Mouse (Mus musculus) gonadal fat pad, adult 2 months (tissue): Measurements from ENCODE around the gene Ccdc93. TPM values are rescaled to one million over a fixed set of nuclear protein-coding genes. Genes with fewer than 3 reads are reported as not detected.

Source experiments
- DNase-seq: peaks from one replicate; pipeline ENCODE4 v3.0.0-alpha.2; 2012; ENCODE audit warnings: low read depth
- polyA plus RNA-seq: library from polyadenylated mRNA; depleted of rRNA; stranded (reverse); fragments of >200 nt; gene quantifications from 2 replicates; pipeline ENCODE4 v1.2.3, GENCODE M21; 2012

The Ccdc93 gene
- polyA plus RNA-seq, 1 experiment = 7.1 TPM

- no peak for DNase-seq
These were observed 16.4 kb downstream of the Ccdc93 start for GRCm38 (mm10) chr1:121447216-121447615.

- no peak for DNase-seq
These were observed 17.3 kb downstream of the Ccdc93 start for GRCm38 (mm10) chr1:121448166-121448565.

GRCm38 (mm10) chr1:121451009-121451408 is 20.2 kb downstream of the Ccdc93 start:
- no peak for DNase-seq

GRCm38 (mm10) chr1:121452498-121452897 is 21.6 kb downstream of the Ccdc93 start:
- no peak for DNase-seq

DNA sequence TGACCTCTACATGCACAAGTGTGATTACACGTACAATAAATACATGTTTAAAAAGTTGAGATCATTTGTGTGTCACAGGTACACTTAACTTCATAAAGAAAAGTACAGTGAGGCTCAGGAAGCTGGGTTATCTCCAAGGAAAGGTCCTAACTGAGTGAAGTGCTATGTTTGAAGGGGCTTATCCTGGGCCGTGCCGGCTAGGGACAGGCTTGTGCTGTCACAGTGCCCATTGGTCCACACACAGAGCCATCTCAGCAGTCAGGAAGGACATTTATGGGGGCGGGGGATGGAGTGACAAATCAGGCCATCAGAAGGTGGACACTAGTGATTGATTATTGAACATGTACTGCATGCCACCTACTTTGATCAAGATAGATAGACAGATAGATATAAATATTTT is 22.2 kb downstream of the Ccdc93 start:
- DNase-seq = no peak

DNA sequence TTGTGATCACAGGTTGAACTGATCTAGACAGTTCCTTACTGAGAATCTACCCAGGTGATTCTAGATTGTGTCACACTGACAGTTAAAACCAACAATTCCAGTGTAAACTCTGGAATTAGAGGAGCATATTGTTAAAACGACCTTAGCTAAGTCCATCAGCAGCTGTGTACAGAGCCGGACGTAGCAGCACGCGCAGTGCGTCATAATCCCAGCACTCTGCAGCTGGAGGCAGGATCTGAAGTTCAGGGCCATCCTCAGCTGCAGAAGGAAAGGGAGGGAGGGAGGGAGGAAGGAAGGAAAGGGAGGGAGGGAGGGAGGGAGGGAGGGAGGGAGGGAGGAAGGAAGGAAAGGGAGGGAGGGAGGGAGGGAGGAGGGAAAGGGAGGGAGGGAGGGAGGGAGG is 24.1 kb downstream of the Ccdc93 start:
- no peak for DNase-seq

GRCm38 (mm10) chr1:121460077-121460476 is 29.2 kb downstream of the Ccdc93 start:
- no peak for DNase-seq

DNA sequence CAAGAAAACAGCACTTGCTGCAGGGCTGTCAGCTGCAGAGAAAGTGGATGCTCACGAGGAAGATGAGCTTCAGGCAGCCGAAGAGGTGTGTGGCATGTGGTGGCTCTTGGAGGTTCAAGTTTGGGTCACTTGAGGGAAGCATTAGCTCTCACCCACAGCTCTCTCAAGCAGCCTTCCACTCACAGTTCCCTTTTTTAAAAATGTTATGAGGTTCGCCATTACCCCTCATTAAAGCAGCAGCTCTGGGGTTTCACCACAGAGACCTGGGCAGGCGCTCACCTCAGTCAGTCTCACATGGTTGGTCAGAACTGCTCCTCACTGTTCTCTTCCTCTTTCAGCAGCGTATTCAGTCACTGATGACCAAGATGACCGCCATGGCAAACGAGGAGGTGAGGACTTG is 31.0 kb downstream of the Ccdc93 start:
- no peak for DNase-seq

GRCm38 (mm10) chr1:121462643-121463042 is 31.8 kb downstream of the Ccdc93 start:
- DNase-seq = no peak

- no peak for DNase-seq
These were observed 33.0 kb downstream of the Ccdc93 start for GRCm38 (mm10) chr1:121463806-121464205.

GRCm38 (mm10) chr1:121466276-121466675 is 35.4 kb downstream of the Ccdc93 start:
- DNase-seq = no peak

- DNase-seq = no peak
These were observed 37.4 kb downstream of the Ccdc93 start for GRCm38 (mm10) chr1:121468271-121468670.

GRCm38 (mm10) chr1:121471503-121471902 is 40.7 kb downstream of the Ccdc93 start:
- no peak for DNase-seq

DNA sequence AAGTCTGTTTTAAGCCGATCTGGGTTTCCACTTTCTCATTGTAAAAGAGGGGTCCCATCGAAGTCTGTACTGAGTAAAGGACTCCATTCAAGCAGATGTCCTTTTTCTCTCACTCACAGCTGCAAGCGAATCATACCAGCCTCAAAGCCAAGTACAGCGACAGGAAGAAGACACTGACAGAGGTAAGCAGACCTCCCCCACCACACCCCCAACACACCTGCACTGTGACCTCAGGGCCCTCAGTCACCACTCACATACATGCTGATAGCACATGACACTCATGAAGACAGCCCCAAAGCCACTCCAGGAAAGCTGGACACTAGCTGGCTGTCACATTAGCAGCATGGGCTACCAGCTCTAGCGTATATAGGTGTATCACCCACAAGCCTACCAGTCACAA is 46.9 kb downstream of the Ccdc93 start:
- DNase-seq = no peak

GRCm38 (mm10) chr1:121478284-121478980 is 47.6 kb downstream of the Ccdc93 start:
- DNase-seq = peak; percentile 19

DNA sequence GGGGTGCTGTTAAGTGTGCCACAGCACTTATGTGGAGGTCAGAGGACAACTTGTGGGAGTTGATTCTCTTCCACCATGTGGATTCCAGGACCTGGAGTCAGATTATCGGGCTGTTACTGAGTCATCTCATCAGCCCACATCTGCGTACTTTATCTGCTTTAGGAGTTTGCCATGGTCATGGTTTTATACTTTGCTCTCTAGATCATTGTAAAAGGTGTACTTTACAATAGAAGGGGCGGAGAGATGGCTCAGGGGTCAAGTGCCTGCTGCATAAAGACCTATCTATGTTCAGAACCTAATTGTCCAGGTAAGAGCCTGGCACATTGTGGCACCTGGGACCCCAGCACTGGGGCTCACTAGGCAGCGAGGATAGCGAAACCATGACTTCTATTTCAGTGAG is 48.6 kb downstream of the Ccdc93 start:
- DNase-seq = no peak

DNA sequence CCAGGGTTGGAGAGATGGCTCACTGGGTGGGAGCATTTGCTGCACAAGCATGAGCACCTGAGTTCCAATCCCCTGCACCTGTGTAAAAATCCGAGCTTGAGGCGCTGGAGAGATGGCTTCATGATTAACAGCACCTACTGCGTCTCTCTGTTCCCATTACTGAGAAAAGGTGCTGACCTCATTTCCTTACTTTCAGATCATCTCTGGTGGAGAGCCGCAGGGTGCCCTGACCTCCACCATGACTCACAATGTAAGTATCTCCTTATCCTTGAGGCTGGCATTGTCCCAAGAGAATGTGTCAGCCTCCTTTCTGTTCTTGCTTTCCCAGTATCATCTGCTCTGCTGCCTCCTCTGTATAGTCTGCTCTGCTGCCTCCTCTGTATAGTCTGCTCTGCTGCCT is 52.2 kb downstream of the Ccdc93 start:
- DNase-seq = no peak

DNA sequence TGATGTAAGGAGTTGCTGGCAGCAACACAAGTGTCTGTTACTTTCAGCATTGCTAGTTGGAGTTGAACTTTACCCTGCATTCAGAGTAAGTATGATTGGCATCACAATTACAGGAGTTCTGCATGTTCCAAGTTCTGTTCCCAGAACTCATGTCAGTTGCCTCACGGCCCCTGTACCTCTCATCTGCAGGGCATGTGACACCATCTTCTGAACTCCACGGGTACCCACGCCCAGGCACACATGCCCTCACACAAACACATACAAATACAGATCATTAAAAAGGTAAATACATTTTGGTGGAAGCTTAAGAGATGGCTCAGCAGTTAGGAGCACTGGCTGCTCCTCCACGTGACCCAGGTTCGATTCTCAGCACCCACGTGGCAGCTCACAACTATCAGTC is 56.0 kb downstream of the Ccdc93 start:
- no peak for DNase-seq

- no peak for DNase-seq
These were observed 59.4 kb downstream of the Ccdc93 start for GRCm38 (mm10) chr1:121490241-121490640.

- DNase-seq = no peak
These were observed 66.2 kb downstream of the Ccdc93 start for GRCm38 (mm10) chr1:121497093-121497492.

- DNase-seq = no peak
These were observed 77.9 kb downstream of the Ccdc93 start for GRCm38 (mm10) chr1:121508729-121509128.

DNA sequence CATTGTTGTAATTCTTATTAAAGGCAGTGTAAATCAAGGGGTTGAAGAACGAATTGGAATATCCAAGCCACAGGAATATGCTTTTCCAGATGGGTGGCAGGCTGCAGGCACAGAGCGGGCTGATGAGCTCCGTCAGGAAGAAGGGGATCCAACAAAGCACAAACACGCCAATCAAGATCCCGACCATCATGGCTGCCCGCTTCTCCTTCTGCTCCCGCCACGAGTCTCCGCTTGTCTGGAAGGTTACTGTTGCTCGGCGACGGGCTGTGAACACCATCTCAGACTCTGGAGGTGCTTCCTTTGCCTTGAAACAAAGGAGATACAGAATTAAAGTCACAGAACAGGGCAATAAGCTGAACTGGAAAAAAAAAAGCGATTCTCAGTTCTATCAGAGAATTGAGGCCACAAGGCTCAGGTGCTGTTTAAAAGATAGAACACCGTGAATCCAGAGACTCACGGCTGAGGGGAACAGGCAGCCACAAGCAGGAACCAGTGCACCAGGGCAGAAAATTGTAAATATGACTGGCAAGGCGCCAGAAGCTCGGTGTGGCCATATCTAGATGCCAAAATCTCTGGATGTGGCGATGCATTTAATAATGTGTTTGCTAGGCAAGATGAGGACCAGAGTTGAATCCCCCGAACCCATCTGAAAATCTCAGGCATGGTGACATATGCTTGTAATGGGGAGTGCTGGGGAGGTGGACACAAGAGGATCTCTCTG is 79.7 kb downstream of the Ccdc93 start:
- no peak for DNase-seq

GRCm38 (mm10) chr1:121511186-121511585 is 80.3 kb downstream of the Ccdc93 start:
- no peak for DNase-seq

GRCm38 (mm10) chr1:121511966-121512365 is 81.1 kb downstream of the Ccdc93 start:
- no peak for DNase-seq
